Mouse (Mus musculus): ENCODE measurements around the gene 9530003J23Rik. TPM values are rescaled to one million over a fixed set of nuclear protein-coding genes. Genes with fewer than 3 reads are reported as not detected.

The 9530003J23Rik gene
- polyA plus RNA-seq, 1 experiment from 2014 or later = not detected

GRCm38 (mm10) chr10:117229826-117230225, 8.7 kb downstream of the 9530003J23Rik start:
- no peaks in the 10 kb centered on the region for H3K27me3 ChIP-seq (ENCODE audit: control insufficient read depth, insufficient read depth, low read length)
- H3K4me1 ChIP-seq (replicated peaks; ENCODE audit: control insufficient read depth, insufficient read depth, low read length) = peaks cover 3% of the 10 kb centered on the region
- H3K27ac ChIP-seq = no peak overlapping the region
- no peak overlapping the region for H3K4me2 ChIP-seq (replicated peaks)
- no peak for DNase-seq (ENCODE audit: low spot score)
- ATAC-seq (ENCODE audit: low FRiP score) = no peak
- no peak overlapping the region for H3K4me3 ChIP-seq (replicated peaks; ENCODE audit: low read length)
- 75% methylated on average over 16 of the region's 16 CpGs for WGBS
- H3K36me3 ChIP-seq (replicated peaks; ENCODE audit: control insufficient read depth, insufficient read depth) = no peaks in the 10 kb centered on the region
- no peaks in the 10 kb centered on the region for H3K9me3 ChIP-seq (ENCODE audit: control insufficient read depth, low read length)
- H3K9ac ChIP-seq = no peak overlapping the region

GRCm38 (mm10) chr10:117226002-117226401, 12.5 kb downstream of the 9530003J23Rik start:
- WGBS = 93% methylated on average over 3 of the region's 3 CpGs
- H3K4me1 ChIP-seq (replicated peaks; ENCODE audit: control insufficient read depth, insufficient read depth, low read length) = peaks cover 17% of the 10 kb centered on the region
- no peak for DNase-seq (ENCODE audit: low spot score)
- no peak overlapping the region for H3K9ac ChIP-seq
- no peak overlapping the region for H3K4me3 ChIP-seq (replicated peaks; ENCODE audit: low read length)
- no peak for ATAC-seq (ENCODE audit: low FRiP score)
- H3K4me2 ChIP-seq (replicated peaks) = no peak overlapping the region
- H3K27me3 ChIP-seq (ENCODE audit: control insufficient read depth, insufficient read depth, low read length) = no peaks in the 10 kb centered on the region
- no peak overlapping the region for H3K27ac ChIP-seq
- no peaks in the 10 kb centered on the region for H3K9me3 ChIP-seq (ENCODE audit: control insufficient read depth, low read length)
- peaks cover 17% of the 10 kb centered on the region for H3K36me3 ChIP-seq (replicated peaks; ENCODE audit: control insufficient read depth, insufficient read depth)

- H3K27me3 ChIP-seq (ENCODE audit: control insufficient read depth, insufficient read depth, low read length) = no peaks in the 10 kb centered on the region
- no peaks in the 10 kb centered on the region for H3K9me3 ChIP-seq (ENCODE audit: control insufficient read depth, low read length)
- WGBS = 58% methylated on average over 8 of the region's 8 CpGs
- H3K9ac ChIP-seq = peak overlapping the region; percentile 90; the same call in 1 of the 2 replicates
- H3K27ac ChIP-seq = 0 out of 2 replicates have a peak overlapping the region, but pooled peaks have one; percentile 98
- peak overlapping the region; percentile 66 for H3K4me2 ChIP-seq (replicated peaks)
- peaks cover 26% of the 10 kb centered on the region for H3K36me3 ChIP-seq (replicated peaks; ENCODE audit: control insufficient read depth, insufficient read depth)
- peak overlapping the region; percentile 60 for H3K4me3 ChIP-seq (replicated peaks; ENCODE audit: low read length)
- H3K4me1 ChIP-seq (replicated peaks; ENCODE audit: control insufficient read depth, insufficient read depth, low read length) = peaks cover 17% of the 10 kb centered on the region
- ATAC-seq (ENCODE audit: low FRiP score) (no peak), DNase-seq (ENCODE audit: low spot score) (no peak)
These were observed 13.4 kb downstream of the 9530003J23Rik start for GRCm38 (mm10) chr10:117225094-117225493.

GRCm38 (mm10) chr10:117224102-117224990, 14.2 kb downstream of the 9530003J23Rik start, which contains the start of gene Yeats4:
TSS of gene Yeats4 (minus strand) at chr10:117224507.
- ATAC-seq (ENCODE audit: low FRiP score) (peak; percentile 95), DNase-seq (ENCODE audit: low spot score) (peak; percentile 95)
- Histone ChIP-seq H3K27me3 (ENCODE audit: control insufficient read depth, insufficient read depth, low read length) (no peaks in the 10 kb centered on the region), H3K4me2 (replicated peaks) (peak within 1 kb of the TSS; percentile 66), H3K27ac (peak within 1 kb of the TSS; percentile 98), H3K9me3 (ENCODE audit: control insufficient read depth, low read length) (no peaks in the 10 kb centered on the region), H3K4me3 (replicated peaks; ENCODE audit: low read length) (peak within 1 kb of the TSS; percentile 60), H3K36me3 (replicated peaks; ENCODE audit: control insufficient read depth, insufficient read depth) (peaks cover 34% of the 10 kb centered on the region), H3K4me1 (replicated peaks; ENCODE audit: control insufficient read depth, insufficient read depth, low read length) (peaks cover 17% of the 10 kb centered on the region), H3K9ac (peak within 1 kb of the TSS; percentile 90)
- WGBS = 1% methylated on average over 63 of the region's 63 CpGs

- no peak; the same call in 1 of the 2 replicates for ATAC-seq (ENCODE audit: low FRiP score)
- DNase-seq (ENCODE audit: low spot score) = no peak
These were observed 14.8 kb downstream of the 9530003J23Rik start for GRCm38 (mm10) chr10:117223758-117224101.

DNA sequence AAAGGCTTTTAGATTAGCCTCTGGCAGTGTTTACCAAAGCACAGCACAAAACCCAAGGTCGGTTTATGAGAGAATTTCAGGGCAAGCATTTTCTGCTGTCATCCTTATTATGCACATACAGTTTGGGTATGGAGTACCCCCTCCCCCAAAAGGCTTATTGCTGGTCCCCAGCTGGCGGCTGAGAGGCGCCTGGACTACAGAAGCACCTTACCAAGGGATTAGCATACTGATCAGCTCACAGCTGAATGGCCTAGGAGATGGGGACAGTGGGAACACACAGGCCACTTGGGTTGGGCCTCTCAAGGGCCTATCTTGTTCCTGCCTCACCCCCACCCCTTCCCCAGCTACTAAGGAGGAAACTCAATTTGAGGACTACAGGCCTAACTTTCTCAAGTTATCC, 15.7 kb downstream of the 9530003J23Rik start:
- no peak overlapping the region for H3K4me3 ChIP-seq (replicated peaks; ENCODE audit: low read length)

More at GRCm38 (mm10) chr10:117223758-117224101, 14.8 kb downstream of the 9530003J23Rik start:
- WGBS = 1% methylated on average over 9 of the region's 9 CpGs
- H3K4me2 ChIP-seq (replicated peaks) = peak overlapping the region; percentile 66
- peaks cover 17% of the 10 kb centered on the region for H3K4me1 ChIP-seq (replicated peaks; ENCODE audit: control insufficient read depth, insufficient read depth, low read length)
- H3K9ac ChIP-seq = peak overlapping the region; percentile 90
- H3K9me3 ChIP-seq (ENCODE audit: control insufficient read depth, low read length) = no peaks in the 10 kb centered on the region
- peaks cover 35% of the 10 kb centered on the region for H3K36me3 ChIP-seq (replicated peaks; ENCODE audit: control insufficient read depth, insufficient read depth)
- H3K27me3 ChIP-seq (ENCODE audit: control insufficient read depth, insufficient read depth, low read length) = no peaks in the 10 kb centered on the region
- H3K27ac ChIP-seq = peak overlapping the region; percentile 98
- H3K4me3 ChIP-seq (replicated peaks; ENCODE audit: low read length) = peak overlapping the region; percentile 60

GRCm38 (mm10) chr10:117218351-117218750, 20.2 kb downstream of the 9530003J23Rik start:
- Histone ChIP-seq H3K9me3 (ENCODE audit: control insufficient read depth, low read length) (no peaks in the 10 kb centered on the region), H3K4me2 (replicated peaks) (no peak overlapping the region), H3K4me1 (replicated peaks; ENCODE audit: control insufficient read depth, insufficient read depth, low read length) (peaks cover 8% of the 10 kb centered on the region), H3K27ac (no peak overlapping the region), H3K27me3 (ENCODE audit: control insufficient read depth, insufficient read depth, low read length) (no peaks in the 10 kb centered on the region), H3K9ac (no peak overlapping the region), H3K36me3 (replicated peaks; ENCODE audit: control insufficient read depth, insufficient read depth) (peaks cover 84% of the 10 kb centered on the region), H3K4me3 (replicated peaks; ENCODE audit: low read length) (no peak overlapping the region)
- 96% methylated on average over 8 of the region's 8 CpGs for WGBS
- DNase-seq (ENCODE audit: low spot score) (no peak), ATAC-seq (ENCODE audit: low FRiP score) (no peak)

More for the DNA sequence above, 15.7 kb downstream of the 9530003J23Rik start:
- Histone ChIP-seq H3K4me2 (replicated peaks) (peak overlapping the region; percentile 66), H3K9ac (peak overlapping the region; percentile 31; the same call in 1 of the 2 replicates), H3K36me3 (replicated peaks; ENCODE audit: control insufficient read depth, insufficient read depth) (peaks cover 44% of the 10 kb centered on the region), H3K9me3 (ENCODE audit: control insufficient read depth, low read length) (no peaks in the 10 kb centered on the region), H3K27ac (no peak overlapping the region), H3K4me1 (replicated peaks; ENCODE audit: control insufficient read depth, insufficient read depth, low read length) (peaks cover 17% of the 10 kb centered on the region), H3K27me3 (ENCODE audit: control insufficient read depth, insufficient read depth, low read length) (no peaks in the 10 kb centered on the region)
- DNase-seq (ENCODE audit: low spot score) = no peak
- no peak for ATAC-seq (ENCODE audit: low FRiP score)
- 54% methylated on average over 3 of the region's 3 CpGs for WGBS

GRCm38 (mm10) chr10:117217246-117217840, 21.2 kb downstream of the 9530003J23Rik start:
- Histone ChIP-seq H3K9ac (no peak overlapping the region), H3K9me3 (ENCODE audit: control insufficient read depth, low read length) (no peaks in the 10 kb centered on the region), H3K27ac (no peak overlapping the region), H3K4me1 (replicated peaks; ENCODE audit: control insufficient read depth, insufficient read depth, low read length) (no peaks in the 10 kb centered on the region), H3K36me3 (replicated peaks; ENCODE audit: control insufficient read depth, insufficient read depth) (peaks cover 86% of the 10 kb centered on the region), H3K4me3 (replicated peaks; ENCODE audit: low read length) (no peak overlapping the region), H3K4me2 (replicated peaks) (no peak overlapping the region), H3K27me3 (ENCODE audit: control insufficient read depth, insufficient read depth, low read length) (no peaks in the 10 kb centered on the region)
- DNase-seq (ENCODE audit: low spot score) = no peak
- WGBS = 84% methylated on average over 20 of the region's 20 CpGs
- no peak for ATAC-seq (ENCODE audit: low FRiP score)

GRCm38 (mm10) chr10:117216793-117217192, 21.7 kb downstream of the 9530003J23Rik start:
- Histone ChIP-seq H3K4me1 (replicated peaks; ENCODE audit: control insufficient read depth, insufficient read depth, low read length) (no peaks in the 10 kb centered on the region), H3K9ac (no peak overlapping the region), H3K4me2 (replicated peaks) (no peak overlapping the region), H3K9me3 (ENCODE audit: control insufficient read depth, low read length) (no peaks in the 10 kb centered on the region), H3K4me3 (replicated peaks; ENCODE audit: low read length) (no peak overlapping the region), H3K36me3 (replicated peaks; ENCODE audit: control insufficient read depth, insufficient read depth) (peaks cover 80% of the 10 kb centered on the region), H3K27ac (no peak overlapping the region), H3K27me3 (ENCODE audit: control insufficient read depth, insufficient read depth, low read length) (no peaks in the 10 kb centered on the region)
- WGBS = 65% methylated on average over 5 of the region's 5 CpGs
- DNase-seq (ENCODE audit: low spot score) = peak; percentile 46
- no peak for ATAC-seq (ENCODE audit: low FRiP score)
